Mouse (Mus musculus) heart, postnatal 36 days (tissue): ENCODE data around the gene Cnnm4. TPM values are rescaled to one million over a fixed set of nuclear protein-coding genes. Genes with fewer than 3 reads are reported as not detected.
"Not testable (repeated sequence)": the region's sequence is repeated elsewhere in the genome, so short reads cannot be mapped to it uniquely, and the experiment has no call there.

Experiments
- DNase-seq, 2 experiments: peaks; one replicate each; pipeline ENCODE4 v3.0.0; 2021 to 2022
- intact Hi-C: fragments of 180-260 bp; cut with DNase I; formaldehyde crosslinking; loops from one replicate; pipeline ENCODE4 v1.15.1; 2025
- total RNA-seq, 2 experiments: library from RNA; stranded (reverse); gene quantifications; 2 replicates each; pipeline ENCODE4 v1.2.3; 2021

The Cnnm4 gene
- total RNA-seq, 2 experiments from 2014 or later = 3.8 to 4.5 TPM

- DNase-seq, intact Hi-C loops: not testable (repeated sequence)
Measured at GRCm38 (mm10) chr1:36536783-36537182, 65.4 kb downstream of the Cnnm4 start, which contains the start of gene Ankrd23. Gene Ankrd23, minus strand, starts transcription at chr1:36536883.

- DNase-seq = no peak
- intact Hi-C loops = no loop called here
Measured at GRCm38 (mm10) chr1:36538727-36539126, 67.3 kb downstream of the Cnnm4 start.

GRCm38 (mm10) chr1:36539186-36539585, 67.8 kb downstream of the Cnnm4 start, which contains the start of gene Gm42417:
Gene Gm42417, minus strand, starts transcription at chr1:36539429.
- peak; percentile 60 to 61 for DNase-seq
- intact Hi-C loops = no loop called here

- intact Hi-C loops = no loop called here
Measured at GRCm38 (mm10) chr1:36540132-36540531, 68.7 kb downstream of the Cnnm4 start.

GRCm38 (mm10) chr1:36540807-36541206, 69.4 kb downstream of the Cnnm4 start:
- intact Hi-C loops = no loop called here
- DNase-seq = no peak

More at GRCm38 (mm10) chr1:36540132-36540531, 68.7 kb downstream of the Cnnm4 start:
- no peak for DNase-seq

GRCm38 (mm10) chr1:36541844-36542243, 70.4 kb downstream of the Cnnm4 start:
- intact Hi-C loops = no loop called here
- DNase-seq = no peak

GRCm38 (mm10) chr1:36542925-36543324, 71.5 kb downstream of the Cnnm4 start:
- no peak for DNase-seq
- intact Hi-C loops = no loop called here

GRCm38 (mm10) chr1:36545382-36545781, 74.0 kb downstream of the Cnnm4 start:
- intact Hi-C loops = loop anchor here (5.0 kb wide), 1 partner anchor 192 kb away; no protein-coding TSS in a partner anchor
- no peak for DNase-seq

GRCm38 (mm10) chr1:36545845-36546600, 74.6 kb downstream of the Cnnm4 start:
- DNase-seq = no peak
- intact Hi-C loops = loop anchor here (5.0 kb wide), 1 partner anchor 191 kb away; no protein-coding TSS in a partner anchor

GRCm38 (mm10) chr1:36546888-36547471, 75.6 kb downstream of the Cnnm4 start, which contains the start of gene Ankrd39:
Gene Ankrd39, minus strand, starts transcription at chr1:36547445.
- intact Hi-C loops = loop anchor here (1.0 to 5.0 kb wide), 4 partner anchors 88 to 190 kb away; no protein-coding TSS in a partner anchor
- DNase-seq = peak; percentile 94 to 97

- peak; percentile 57 to 68 for DNase-seq
Measured at GRCm38 (mm10) chr1:36547981-36548598, 76.7 kb downstream of the Cnnm4 start.

GRCm38 (mm10) chr1:36548771-36549170, 77.4 kb downstream of the Cnnm4 start:
- intact Hi-C loops = loop anchor here (5.0 kb wide), 1 partner anchor 189 kb away; no protein-coding TSS in a partner anchor
- DNase-seq = no peak

More at GRCm38 (mm10) chr1:36547981-36548598, 76.7 kb downstream of the Cnnm4 start:
- intact Hi-C loops = loop anchor here (1.0 to 5.0 kb wide), 4 partner anchors 87 to 189 kb away; no protein-coding TSS in a partner anchor

- intact Hi-C loops = loop anchor here (5.0 kb wide), 1 partner anchor 188 kb away; no protein-coding TSS in a partner anchor
Measured at GRCm38 (mm10) chr1:36549491-36549890, 78.1 kb downstream of the Cnnm4 start.

GRCm38 (mm10) chr1:36550075-36550863, 78.8 kb downstream of the Cnnm4 start:
- intact Hi-C loops = no loop called here
- no peak for DNase-seq

More at GRCm38 (mm10) chr1:36549491-36549890, 78.1 kb downstream of the Cnnm4 start:
- no peak for DNase-seq

- DNase-seq = no peak
- intact Hi-C loops = loop anchor here (1.0 kb wide), 1 partner anchor 80 kb away; no protein-coding TSS in a partner anchor
Measured at GRCm38 (mm10) chr1:36551904-36552303, 80.5 kb downstream of the Cnnm4 start.

- intact Hi-C loops = loop anchor here (1.0 kb wide), 1 partner anchor 80 kb away; no protein-coding TSS in a partner anchor
- DNase-seq = no peak
Measured at GRCm38 (mm10) chr1:36552506-36552905, 81.1 kb downstream of the Cnnm4 start.

GRCm38 (mm10) chr1:36554633-36555399, 83.4 kb downstream of the Cnnm4 start:
- intact Hi-C loops = no loop called here

GRCm38 (mm10) chr1:36555798-36556395, 84.5 kb downstream of the Cnnm4 start:
- peak; percentile 29 to 42 for DNase-seq
- intact Hi-C loops = loop anchor here (2.0 kb wide), 1 partner anchor 57 kb away; no protein-coding TSS in a partner anchor

More at GRCm38 (mm10) chr1:36554633-36555399, 83.4 kb downstream of the Cnnm4 start:
- peak in 1 of 2 experiments; percentile 28 for DNase-seq
